In genomic region chr3:104792360-104793270, GRCm38 (mm10) we compare ENCODE assay signal across 13 mouse cellular contexts. TPM values are rescaled to one million over a fixed set of nuclear protein-coding genes. Genes with fewer than 3 reads are reported as not detected.
DNase-seq lines count a peak whose midpoint lies in the region; ATAC-seq and TF ChIP-seq lines count a peak whose summit lies in the region.
"Had no signal": no experiment of that assay in that cellular context is flagged by ENCODE, and none has a peak within 500 bp of the region (broad histone marks: within the 10 kb centered on the region; RNA-seq: fewer than 3 reads in every experiment).

No protein-coding gene starts in this region.

- no peak overlapping the region for H3K9ac ChIP-seq in limb, embryonic 12.5 days (replicated peaks)
- no peak overlapping the region for H3K9ac ChIP-seq in limb, embryonic 14.5 days (ENCODE audit: low read depth, low read length, severe bottlenecking)
- H3K9ac ChIP-seq: forebrain, embryonic 12.5 days had no signal

- TF ChIP-seq POLR2A in limb, embryonic 14.5 days (IDR thresholded peaks at IDR 0.05; ENCODE audit: borderline replicate concordance, extremely low read depth, insufficient read depth, insufficient read length): no peak
- no peak for TF ChIP-seq POLR2A in thymus, adult 2 months (IDR thresholded peaks at IDR 0.05; ENCODE audit: control insufficient read depth, extremely low read depth, insufficient read depth, low read length, poor library complexity)

- H3K27me3 ChIP-seq in limb, embryonic 12.5 days: no peaks in the 10 kb centered on the region
- H3K27me3 ChIP-seq in limb, embryonic 10.5 days (ENCODE audit: low read depth, poor library complexity, severe bottlenecking): 0 out of 2 replicates have a peak, but pooled peaks cover 4% of the 10 kb centered on the region
- no peaks in the 10 kb centered on the region for H3K27me3 ChIP-seq in limb, embryonic 14.5 days (ENCODE audit: control insufficient read depth, insufficient read depth, low read length)
- H3K27me3 ChIP-seq in thymus, adult 2 months (ENCODE audit: control insufficient read depth, insufficient read depth, low read length): peaks cover 6% of the 10 kb centered on the region; the same call in 1 of the 2 replicates
- H3K27me3 ChIP-seq: limb, embryonic 13.5 days had no signal

- no peak overlapping the region for H3K4me3 ChIP-seq in gastrocnemius, adult 2 months
- no peak overlapping the region; the same call in 1 of the 2 replicates for H3K4me3 ChIP-seq in limb, embryonic 12.5 days (replicated peaks)
- H3K4me3 ChIP-seq in limb, embryonic 10.5 days: no peak overlapping the region
- no peak overlapping the region for H3K4me3 ChIP-seq in limb, embryonic 14.5 days (replicated peaks; ENCODE audit: low read length)
- no peak overlapping the region for H3K4me3 ChIP-seq in thymus, adult 2 months (ENCODE audit: control insufficient read depth, insufficient read depth, low read length)
- H3K4me3 ChIP-seq: forebrain, embryonic 12.5 days; limb, embryonic 13.5 days had no signal

- no peak for ATAC-seq in limb, embryonic 12.5 days (ENCODE audit: insufficient number of reproducible peaks, insufficient read depth, low FRiP score, low TSS enrichment, low read depth)
- no peak for ATAC-seq in limb, embryonic 14.5 days (ENCODE audit: low FRiP score, low read depth)

- 68% methylated on average over 15 of the region's 15 CpGs for WGBS in limb, embryonic 12.5 days
- WGBS in limb, embryonic 10.5 days: 71% methylated on average over 15 of the region's 15 CpGs
- 57% methylated on average over 15 of the region's 15 CpGs for WGBS in limb, embryonic 14.5 days
- WGBS in thymus, adult 2 months: 91% methylated on average over 15 of the region's 15 CpGs

- TF ChIP-seq CTCF in gastrocnemius, adult 2 months (IDR thresholded peaks at IDR 0.05): no peak
- TF ChIP-seq CTCF in thymus, adult 2 months (IDR thresholded peaks at IDR 0.05; ENCODE audit: borderline replicate concordance, control insufficient read depth, extremely low read depth, insufficient read depth, low read length, poor library complexity): no peak

- intact Hi-C loops in gastrocnemius, adult 2 months (cut with DNase I): no loop called here
- intact Hi-C loops in gastrocnemius, postnatal 14 days (cut with DNase I; ENCODE audit: low total_unique reads): loop anchor here (5.0 kb wide), 1 partner anchor 70 kb away; the partner anchor contains the start of genes Capza1 and St7l
- intact Hi-C loops in left cerebral cortex, postnatal 4 days (cut with DNase I): no loop called here

- peak overlapping the region; percentile 26; the same call in 1 of the 2 replicates for H3K4me2 ChIP-seq in limb, embryonic 12.5 days
- H3K4me2 ChIP-seq in limb, embryonic 14.5 days (replicated peaks; ENCODE audit: low read depth, low read length, severe bottlenecking): 0 out of 2 replicates have a peak overlapping the region, but pooled peaks have one; percentile 3
- H3K4me2 ChIP-seq: forebrain, embryonic 12.5 days had no signal

- no peaks in the 10 kb centered on the region for H3K9me3 ChIP-seq in limb, embryonic 12.5 days
- no peaks in the 10 kb centered on the region for H3K9me3 ChIP-seq in limb, embryonic 10.5 days (replicated peaks)
- H3K9me3 ChIP-seq in limb, embryonic 14.5 days (ENCODE audit: control insufficient read depth, low read length): no peaks in the 10 kb centered on the region
- H3K9me3 ChIP-seq: forebrain, embryonic 12.5 days; limb, embryonic 13.5 days had no signal

- DNase-seq in gastrocnemius, adult 2 months: no peak
- no peak for DNase-seq in gastrocnemius, postnatal 14 days
- DNase-seq in limb, embryonic 10.5 days (ENCODE audit: low spot score): no peak
- peak; percentile 49 for DNase-seq in MN1 (ENCODE audit: low spot score)
- DNase-seq in limb, embryonic 14.5 days (ENCODE audit: low spot score): no peak
- no peak for DNase-seq in thymus, adult 2 months
- no peak for DNase-seq in left cerebral cortex, postnatal 4 days
- DNase-seq: cerebellum, adult 11 months; kidney, adult 11 months; spleen, adult 18-20 months had no signal

- H3K27ac ChIP-seq in gastrocnemius, adult 2 months: peak overlapping the region; percentile 52
- H3K27ac ChIP-seq in limb, embryonic 12.5 days: no peak overlapping the region
- H3K27ac ChIP-seq in limb, embryonic 10.5 days: no peak overlapping the region
- no peak overlapping the region for H3K27ac ChIP-seq in limb, embryonic 14.5 days (replicated peaks; ENCODE audit: low read depth, low read length)
- H3K27ac ChIP-seq in thymus, adult 2 months (ENCODE audit: control insufficient read depth, insufficient read depth, low read length): no peak overlapping the region

- peaks cover 73% of the 10 kb centered on the region for H3K4me1 ChIP-seq in limb, embryonic 12.5 days (replicated peaks)
- H3K4me1 ChIP-seq in limb, embryonic 10.5 days: peaks cover 84% of the 10 kb centered on the region
- peaks cover 57% of the 10 kb centered on the region for H3K4me1 ChIP-seq in limb, embryonic 14.5 days (ENCODE audit: control insufficient read depth, insufficient read depth, low read length)
- peaks cover 6% of the 10 kb centered on the region for H3K4me1 ChIP-seq in thymus, adult 2 months (replicated peaks; ENCODE audit: control insufficient read depth, insufficient read depth, low read length)

- H3K36me3 ChIP-seq in limb, embryonic 12.5 days: peaks cover 61% of the 10 kb centered on the region
- H3K36me3 ChIP-seq in limb, embryonic 10.5 days: peaks cover 61% of the 10 kb centered on the region
- peaks cover 59% of the 10 kb centered on the region for H3K36me3 ChIP-seq in limb, embryonic 14.5 days (ENCODE audit: control insufficient read depth, insufficient read depth, low read length)
- H3K36me3 ChIP-seq in thymus, adult 2 months (ENCODE audit: control insufficient read depth, insufficient read depth, low read length): peaks cover 13% of the 10 kb centered on the region

RNA-seq across cellular contexts. Expression of gene Rhoc, which starts 4.4 kb away (rescaled TPM):
- 10 to 100 TPM; 26.1 to 41.6 TPM for total RNA-seq in gastrocnemius, adult 2 months (2021)
- 10 to 100 TPM; 59.8 to 78.3 TPM for total RNA-seq in gastrocnemius, postnatal 14 days (2021)
- polyA plus RNA-seq in limb, embryonic 12.5 days (2016; fragmentation: Nextera tagmentation; extraction: Ambion mirVana): 152 and 154 TPM in 2 replicates
- polyA plus RNA-seq in limb, embryonic 10.5 days (2016; fragmentation: Nextera tagmentation; extraction: Ambion mirVana): 132 and 145 TPM in 2 replicates
- polyA plus RNA-seq in limb, embryonic 14.5 days (2012; rRNA removed): 158 and 161 TPM in 2 replicates
- polyA plus RNA-seq in limb, embryonic 14.5 days (2014; fragmentation: Nextera tagmentation; extraction: Ambion mirVana): 192 and 199 TPM in 2 replicates
- 14.8 and 23.5 TPM in 2 replicates for polyA plus RNA-seq in thymus, adult 2 months (2012; rRNA removed)
- 10 to 100 TPM; 42.1 to 43.3 TPM for total RNA-seq in left cerebral cortex, postnatal 4 days (2021)

RNA-seq across cellular contexts. Expression of gene Fam19a3, which starts 11.0 kb away (rescaled TPM):
- 1 to 10 TPM; 2.7 to 4.2 TPM for total RNA-seq in gastrocnemius, adult 2 months (2021)
- 1 to 10 TPM; 3.2 to 4.0 TPM for total RNA-seq in gastrocnemius, postnatal 14 days (2021)
- polyA plus RNA-seq in limb, embryonic 12.5 days (2016; fragmentation: Nextera tagmentation; extraction: Ambion mirVana): 0.24 and 0.85 TPM in 2 replicates
- polyA plus RNA-seq in limb, embryonic 10.5 days (2016; fragmentation: Nextera tagmentation; extraction: Ambion mirVana): 0.18 and 0.20 TPM in 2 replicates
- polyA plus RNA-seq in limb, embryonic 14.5 days (2012; rRNA removed): 0.92 and 0.93 TPM in 2 replicates
- polyA plus RNA-seq in limb, embryonic 14.5 days (2014; fragmentation: Nextera tagmentation; extraction: Ambion mirVana): 0.26 and 0.36 TPM in 2 replicates
- polyA plus RNA-seq in thymus, adult 2 months (2012; rRNA removed): 0.33 and 0.54 TPM in 2 replicates
- total RNA-seq in left cerebral cortex, postnatal 4 days (2021): under 1 TPM in 1 of 2 experiments, not detected in 1; 0.14 TPM

RNA-seq across cellular contexts. Expression of gene Ppm1j, which starts 11.8 kb away (rescaled TPM):
- 10 to 100 TPM; 33.3 to 45.6 TPM for total RNA-seq in gastrocnemius, adult 2 months (2021)
- total RNA-seq in gastrocnemius, postnatal 14 days (2021): 10 to 100 TPM; 34.7 to 37.9 TPM
- polyA plus RNA-seq in limb, embryonic 12.5 days (2016; fragmentation: Nextera tagmentation; extraction: Ambion mirVana): 2.6 and 3.4 TPM in 2 replicates
- 2.5 and 3.2 TPM in 2 replicates for polyA plus RNA-seq in limb, embryonic 10.5 days (2016; fragmentation: Nextera tagmentation; extraction: Ambion mirVana)
- 6.5 and 6.6 TPM in 2 replicates for polyA plus RNA-seq in limb, embryonic 14.5 days (2012; rRNA removed)
- polyA plus RNA-seq in limb, embryonic 14.5 days (2014; fragmentation: Nextera tagmentation; extraction: Ambion mirVana): 4.1 and 4.4 TPM in 2 replicates
- 4.6 and 7.4 TPM in 2 replicates for polyA plus RNA-seq in thymus, adult 2 months (2012; rRNA removed)
- 1 to 10 TPM; 1.0 to 2.2 TPM for total RNA-seq in left cerebral cortex, postnatal 4 days (2021)

RNA-seq across cellular contexts. Expression of gene Mov10, which starts 25.7 kb away (rescaled TPM):
- 1 to 10 TPM in 1 of 2 experiments, under 1 TPM in 1; 0.38 to 2.5 TPM for total RNA-seq in gastrocnemius, adult 2 months (2021)
- total RNA-seq in gastrocnemius, postnatal 14 days (2021): 1 to 10 TPM; 3.0 to 4.8 TPM
- polyA plus RNA-seq in limb, embryonic 12.5 days (2016; fragmentation: Nextera tagmentation; extraction: Ambion mirVana): 73.8 and 77.2 TPM in 2 replicates
- polyA plus RNA-seq in limb, embryonic 10.5 days (2016; fragmentation: Nextera tagmentation; extraction: Ambion mirVana): 53.4 and 71.0 TPM in 2 replicates
- 32.7 and 41.4 TPM in 2 replicates for polyA plus RNA-seq in limb, embryonic 14.5 days (2012; rRNA removed)
- 41.6 and 43.4 TPM in 2 replicates for polyA plus RNA-seq in limb, embryonic 14.5 days (2014; fragmentation: Nextera tagmentation; extraction: Ambion mirVana)
- 23.9 and 29.8 TPM in 2 replicates for polyA plus RNA-seq in thymus, adult 2 months (2012; rRNA removed)
- 10 to 100 TPM in 1 of 2 experiments, 1 to 10 TPM in 1; 9.2 to 11.0 TPM for total RNA-seq in left cerebral cortex, postnatal 4 days (2021)
